Mouse (Mus musculus): Measurements from ENCODE around the gene Phka1. TPM values are rescaled to one million over a fixed set of nuclear protein-coding genes. Genes with fewer than 3 reads are reported as not detected.
A peak's percentile ranks its signal among the peaks of the same experiment; 100 is the strongest.

The Phka1 gene
- total and polyA plus RNA-seq, 2 experiments = 2.1 to 5.4 TPM

GRCm38 (mm10) chrX:102485575-102485974 is 158.5 kb downstream of the Phka1 start:
- WGBS = 81% methylated on average over 7 of the region's 7 CpGs
- DNase-seq (ENCODE audit: extremely low read depth, low read depth, low spot score) = no peak

GRCm38 (mm10) chrX:102479665-102480064 is 164.4 kb downstream of the Phka1 start:
- Histone ChIP-seq H3K4me1 (ENCODE audit: control insufficient read depth, insufficient read depth, low read length) (no peaks in the 10 kb centered on the region), H3K9ac (ENCODE audit: low read depth, low read length) (no peak overlapping the region), H3K27ac (replicated peaks; ENCODE audit: insufficient read depth, low read depth, low read length) (no peak overlapping the region), H3K4me3 (ENCODE audit: insufficient read depth, low read depth, low read length) (no peak overlapping the region), H3K79me2 (ENCODE audit: control insufficient read depth, insufficient read depth, low read length) (no peaks in the 10 kb centered on the region), H3K36me3 (ENCODE audit: control insufficient read depth, insufficient read depth, low read length) (no peaks in the 10 kb centered on the region), H3K27me3 (ENCODE audit: control insufficient read depth, insufficient read depth, low read length) (no peaks in the 10 kb centered on the region)
- 77% methylated on average over 4 of the region's 4 CpGs for WGBS
- DNase-seq (ENCODE audit: extremely low read depth, low read depth, low spot score) = no peak
- TF ChIP-seq POLR2A (IDR thresholded peaks at IDR 0.05; ENCODE audit: extremely low read depth, insufficient read depth, low read length) (no peak), CTCF (IDR thresholded peaks at IDR 0.05; ENCODE audit: low read depth, low read length) (no peak)

More at GRCm38 (mm10) chrX:102485575-102485974, 158.5 kb downstream of the Phka1 start:
- Histone ChIP-seq H3K36me3 (ENCODE audit: control insufficient read depth, insufficient read depth, low read length) (no peaks in the 10 kb centered on the region; the same call in 1 of the 2 replicates), H3K9ac (ENCODE audit: low read depth, low read length) (no peak overlapping the region), H3K4me1 (ENCODE audit: control insufficient read depth, insufficient read depth, low read length) (no peaks in the 10 kb centered on the region), H3K4me3 (ENCODE audit: insufficient read depth, low read depth, low read length) (no peak overlapping the region), H3K27me3 (ENCODE audit: control insufficient read depth, insufficient read depth, low read length) (no peaks in the 10 kb centered on the region), H3K79me2 (ENCODE audit: control insufficient read depth, insufficient read depth, low read length) (no peaks in the 10 kb centered on the region), H3K27ac (replicated peaks; ENCODE audit: insufficient read depth, low read depth, low read length) (no peak overlapping the region)
- TF ChIP-seq CTCF (IDR thresholded peaks at IDR 0.05; ENCODE audit: low read depth, low read length) (no peak), POLR2A (IDR thresholded peaks at IDR 0.05; ENCODE audit: extremely low read depth, insufficient read depth, low read length) (no peak)

- Histone ChIP-seq H3K27me3 (ENCODE audit: control insufficient read depth, insufficient read depth, low read length) (no peaks in the 10 kb centered on the region), H3K36me3 (ENCODE audit: control insufficient read depth, insufficient read depth, low read length) (no peaks in the 10 kb centered on the region), H3K79me2 (ENCODE audit: control insufficient read depth, insufficient read depth, low read length) (no peaks in the 10 kb centered on the region), H3K9ac (ENCODE audit: low read depth, low read length) (no peak overlapping the region), H3K4me1 (ENCODE audit: control insufficient read depth, insufficient read depth, low read length) (no peaks in the 10 kb centered on the region), H3K27ac (replicated peaks; ENCODE audit: insufficient read depth, low read depth, low read length) (no peak overlapping the region), H3K4me3 (ENCODE audit: insufficient read depth, low read depth, low read length) (no peak overlapping the region)
- WGBS = 13% methylated on average over 4 of the region's 4 CpGs
- peak; percentile 66 for DNase-seq (ENCODE audit: extremely low read depth, low read depth, low spot score)
- TF ChIP-seq CTCF (IDR thresholded peaks at IDR 0.05; ENCODE audit: low read depth, low read length) = peak; percentile 33; the same call in 1 of the 2 replicates
- no peak for TF ChIP-seq POLR2A (IDR thresholded peaks at IDR 0.05; ENCODE audit: extremely low read depth, insufficient read depth, low read length)
These were observed 165.1 kb downstream of the Phka1 start for GRCm38 (mm10) chrX:102478965-102479364.

- no peaks in the 10 kb centered on the region for H3K79me2 ChIP-seq (ENCODE audit: control insufficient read depth, insufficient read depth, low read length)
- no peaks in the 10 kb centered on the region for H3K27me3 ChIP-seq (ENCODE audit: control insufficient read depth, insufficient read depth, low read length)
- no peak overlapping the region for H3K27ac ChIP-seq (replicated peaks; ENCODE audit: insufficient read depth, low read depth, low read length)
- H3K4me1 ChIP-seq (ENCODE audit: control insufficient read depth, insufficient read depth, low read length) = no peaks in the 10 kb centered on the region
- H3K4me3 ChIP-seq (ENCODE audit: insufficient read depth, low read depth, low read length) = no peak overlapping the region
- H3K36me3 ChIP-seq (ENCODE audit: control insufficient read depth, insufficient read depth, low read length) = no peaks in the 10 kb centered on the region
- H3K9ac ChIP-seq (ENCODE audit: low read depth, low read length) = no peak overlapping the region
- 27% methylated on average over 3 of the region's 3 CpGs for WGBS
- TF ChIP-seq CTCF (IDR thresholded peaks at IDR 0.05; ENCODE audit: low read depth, low read length) (no peak), POLR2A (IDR thresholded peaks at IDR 0.05; ENCODE audit: extremely low read depth, insufficient read depth, low read length) (no peak)
- peak; percentile 5 for DNase-seq (ENCODE audit: extremely low read depth, low read depth, low spot score)
These were observed 165.6 kb downstream of the Phka1 start for GRCm38 (mm10) chrX:102478481-102478880.

DNA sequence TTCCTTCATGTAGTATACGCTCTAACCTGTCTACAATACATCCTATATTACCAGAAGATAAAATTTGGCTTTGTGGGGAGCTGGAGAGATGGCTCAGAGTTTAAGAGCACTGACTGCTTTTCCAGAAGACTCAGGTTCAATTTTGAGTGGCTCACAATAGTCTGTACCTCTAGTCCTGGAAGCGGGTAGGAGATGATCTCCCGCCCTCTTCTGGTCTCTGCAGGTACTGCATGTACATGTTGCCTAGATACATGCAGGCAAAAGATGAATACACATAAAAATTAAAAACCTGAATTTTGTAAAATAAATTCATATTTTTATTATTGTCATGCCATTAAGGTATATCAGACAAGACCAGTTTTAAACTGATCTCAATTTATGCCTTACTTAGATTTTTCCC is 167.3 kb downstream of the Phka1 start:
- TF ChIP-seq POLR2A (IDR thresholded peaks at IDR 0.05; ENCODE audit: extremely low read depth, insufficient read depth, low read length) (no peak), CTCF (IDR thresholded peaks at IDR 0.05; ENCODE audit: low read depth, low read length) (peak; percentile 41; the same call in 1 of the 2 replicates)
- H3K4me1 ChIP-seq (ENCODE audit: control insufficient read depth, insufficient read depth, low read length) = no peaks in the 10 kb centered on the region
- H3K9ac ChIP-seq (ENCODE audit: low read depth, low read length) = no peak overlapping the region
- no peaks in the 10 kb centered on the region for H3K79me2 ChIP-seq (ENCODE audit: control insufficient read depth, insufficient read depth, low read length)
- no peaks in the 10 kb centered on the region for H3K36me3 ChIP-seq (ENCODE audit: control insufficient read depth, insufficient read depth, low read length)
- DNase-seq (ENCODE audit: extremely low read depth, low read depth, low spot score) = peak; percentile 10
- 49% methylated on average over 3 of the region's 3 CpGs for WGBS
- H3K27me3 ChIP-seq (ENCODE audit: control insufficient read depth, insufficient read depth, low read length) = no peaks in the 10 kb centered on the region
- H3K4me3 ChIP-seq (ENCODE audit: insufficient read depth, low read depth, low read length) = no peak overlapping the region
- H3K27ac ChIP-seq (replicated peaks; ENCODE audit: insufficient read depth, low read depth, low read length) = no peak overlapping the region

GRCm38 (mm10) chrX:102475555-102475954 is 168.5 kb downstream of the Phka1 start:
- no peak for DNase-seq (ENCODE audit: extremely low read depth, low read depth, low spot score)
- H3K9ac ChIP-seq (ENCODE audit: low read depth, low read length) = no peak overlapping the region
- H3K36me3 ChIP-seq (ENCODE audit: control insufficient read depth, insufficient read depth, low read length) = no peaks in the 10 kb centered on the region
- 88% methylated on average over 5 of the region's 5 CpGs for WGBS
- TF ChIP-seq POLR2A (IDR thresholded peaks at IDR 0.05; ENCODE audit: extremely low read depth, insufficient read depth, low read length) = no peak
- no peak for TF ChIP-seq CTCF (IDR thresholded peaks at IDR 0.05; ENCODE audit: low read depth, low read length)
- H3K27me3 ChIP-seq (ENCODE audit: control insufficient read depth, insufficient read depth, low read length) = no peaks in the 10 kb centered on the region
- no peaks in the 10 kb centered on the region for H3K79me2 ChIP-seq (ENCODE audit: control insufficient read depth, insufficient read depth, low read length)
- H3K4me3 ChIP-seq (ENCODE audit: insufficient read depth, low read depth, low read length) = no peak overlapping the region
- H3K27ac ChIP-seq (replicated peaks; ENCODE audit: insufficient read depth, low read depth, low read length) = no peak overlapping the region
- H3K4me1 ChIP-seq (ENCODE audit: control insufficient read depth, insufficient read depth, low read length) = no peaks in the 10 kb centered on the region

Other genes with a start within 250 kb of the Phka1 start
- 6.2 and 7.2 TPM in 2 replicates for gene Hdac8, start 138.9 kb downstream of the Phka1 start, total RNA-seq (2014; rRNA removed)
- 1.4 and 1.6 TPM in 2 replicates for gene Hdac8, start 138.9 kb downstream of the Phka1 start, polyA plus RNA-seq (2012; rRNA removed)
- not detected in 2 replicates for gene Gm3880, start 42.7 kb upstream of the Phka1 start, total RNA-seq (2014; rRNA removed)
- not detected in 2 replicates for gene Gm3880, start 42.7 kb upstream of the Phka1 start, polyA plus RNA-seq (2012; rRNA removed)
- gene Gm9112, start 63.4 kb upstream of the Phka1 start, total RNA-seq (2014; rRNA removed) = not detected in 2 replicates
- not detected in 2 replicates for gene Gm9112, start 63.4 kb upstream of the Phka1 start, polyA plus RNA-seq (2012; rRNA removed)
- not detected in 2 replicates for gene Dmrtc1b, start 63.6 kb upstream of the Phka1 start, total RNA-seq (2014; rRNA removed)
- not detected in 2 replicates for gene Dmrtc1b, start 63.6 kb upstream of the Phka1 start, polyA plus RNA-seq (2012; rRNA removed)
- not detected in 2 replicates for gene Dmrtc1c1, start 158.7 kb upstream of the Phka1 start, total RNA-seq (2014; rRNA removed)
- not detected in 2 replicates for gene Dmrtc1c1, start 158.7 kb upstream of the Phka1 start, polyA plus RNA-seq (2012; rRNA removed)
- gene Dmrtc1c2, start 210.4 kb upstream of the Phka1 start, total RNA-seq (2014; rRNA removed) = not detected in 2 replicates
- not detected in 2 replicates for gene Dmrtc1c2, start 210.4 kb upstream of the Phka1 start, polyA plus RNA-seq (2012; rRNA removed)
- not detected in 2 replicates for gene 1700031F05Rik, start 223.7 kb upstream of the Phka1 start, total RNA-seq (2014; rRNA removed)
- not detected in 2 replicates for gene 1700031F05Rik, start 223.7 kb upstream of the Phka1 start, polyA plus RNA-seq (2012; rRNA removed)